Mouse (Mus musculus): ENCODE results near the gene Shcbp1l. TPM values are rescaled to one million over a fixed set of nuclear protein-coding genes. Genes with fewer than 3 reads are reported as not detected.
A peak's percentile ranks its signal among the peaks of the same experiment; 100 is the strongest.
"Not testable (repeated sequence)": the region's sequence is repeated elsewhere in the genome, so short reads cannot be mapped to it uniquely, and the experiment has no call there.

Gene Shcbp1l
- 0.21 TPM in 1 of 2 replicates, not detected in the other for polyA plus RNA-seq (2014; fragmentation: Nextera tagmentation; extraction: Ambion mirVana)

DNA sequence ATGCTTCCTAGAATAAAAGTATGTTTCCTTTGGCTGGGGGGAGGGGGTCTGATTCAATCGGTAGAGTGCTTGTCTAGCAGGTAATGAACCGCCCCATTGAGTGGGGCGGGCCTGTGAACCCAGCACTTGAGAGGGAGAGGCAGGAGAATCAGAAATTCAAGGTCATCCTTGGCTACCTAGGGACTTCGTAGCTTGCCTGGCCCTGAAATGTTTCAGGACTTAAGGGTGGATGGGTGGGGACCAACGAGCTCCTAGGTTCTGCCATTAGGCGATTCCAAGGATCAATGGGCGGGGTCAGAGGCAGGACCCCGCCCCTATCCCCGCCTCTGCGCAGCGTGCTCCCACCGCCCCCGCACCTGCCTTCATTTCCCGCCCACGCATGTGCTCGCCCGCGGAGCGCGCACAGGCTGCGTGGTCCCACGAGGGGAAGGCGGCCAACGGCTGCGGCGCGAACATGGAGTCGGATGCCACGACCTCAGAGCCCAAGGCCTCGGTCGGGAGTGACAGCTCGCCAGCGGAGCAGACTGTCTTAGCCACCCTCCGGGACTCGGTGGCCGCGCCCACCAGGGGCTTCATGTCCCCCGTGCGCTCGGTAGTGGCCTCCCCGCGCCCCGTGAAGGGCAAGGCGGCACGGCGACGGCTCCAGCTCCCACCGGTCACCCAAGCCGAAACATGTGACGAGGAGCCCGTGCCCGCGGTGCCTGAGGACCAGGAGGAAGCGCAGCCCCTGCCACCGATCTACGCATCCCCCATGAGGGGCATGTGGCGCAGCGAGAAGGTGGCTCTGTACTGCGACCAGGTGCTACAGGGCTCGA is at the start of gene Shcbp1l:
Gene Shcbp1l, plus strand, starts transcription at position 393 of the 815 bp plus-strand sequence.
- no peak within 1 kb of the TSS for H3K27ac ChIP-seq (ENCODE audit: low read depth, low read length)
- ATAC-seq (replicated peaks; ENCODE audit: insufficient number of reproducible peaks, low FRiP score, low TSS enrichment) = peak; percentile 83
- H3K27me3 ChIP-seq (ENCODE audit: control insufficient read depth, insufficient read depth, low read length) = peaks cover 11% of the 10 kb centered on the region
- WGBS (ENCODE audit: insufficient replicate concordance) = 2% methylated on average over 59 of the region's 60 CpGs
- H3K9ac ChIP-seq (ENCODE audit: low read depth, low read length) = peak within 1 kb of the TSS; percentile 61
- peaks cover 2% of the 10 kb centered on the region; the same call in 1 of the 2 replicates for H3K4me1 ChIP-seq (ENCODE audit: control insufficient read depth, insufficient read depth, low read length)
- no peaks in the 10 kb centered on the region for H3K36me3 ChIP-seq (ENCODE audit: control insufficient read depth, insufficient read depth, low read length)
- H3K9me3 ChIP-seq (replicated peaks; ENCODE audit: control insufficient read depth, low read length) = no peaks in the 10 kb centered on the region
- peak within 1 kb of the TSS; percentile 98 for H3K4me2 ChIP-seq
- H3K4me3 ChIP-seq (ENCODE audit: low read depth, low read length) = peak within 1 kb of the TSS; percentile 59

DNA sequence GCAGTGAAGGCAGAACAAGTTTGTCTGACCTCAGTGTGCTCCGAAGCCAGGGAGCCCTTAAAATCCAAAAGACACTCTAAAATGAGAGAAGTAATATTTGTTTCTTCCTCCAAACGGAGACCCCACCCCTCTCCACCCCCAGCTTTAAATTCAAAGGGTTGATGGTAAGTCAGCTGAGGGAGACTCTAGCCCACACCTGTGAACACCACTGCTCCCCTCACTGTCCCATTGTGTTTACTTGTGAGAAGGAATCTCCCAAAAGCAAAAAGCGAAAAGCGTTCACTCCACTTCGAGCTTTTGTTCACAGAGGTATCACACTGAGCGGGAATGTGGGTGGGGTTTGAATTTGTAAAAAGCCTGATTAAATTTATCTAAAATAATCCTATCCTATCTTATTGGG is 48.5 kb upstream of the Shcbp1l start:
- H3K27me3 ChIP-seq (ENCODE audit: control insufficient read depth, insufficient read depth, low read length) = no peaks in the 10 kb centered on the region
- no peaks in the 10 kb centered on the region for H3K9me3 ChIP-seq (replicated peaks; ENCODE audit: control insufficient read depth, low read length)
- no peak overlapping the region for H3K27ac ChIP-seq (ENCODE audit: low read depth, low read length)
- ATAC-seq (replicated peaks; ENCODE audit: insufficient number of reproducible peaks, low FRiP score, low TSS enrichment) = no peak
- 39% methylated on average over 6 of the region's 6 CpGs for WGBS (ENCODE audit: insufficient replicate concordance)
- H3K4me2 ChIP-seq = no peak overlapping the region
- no peak overlapping the region for H3K4me3 ChIP-seq (ENCODE audit: low read depth, low read length)
- H3K9ac ChIP-seq (ENCODE audit: low read depth, low read length) = no peak overlapping the region
- H3K36me3 ChIP-seq (ENCODE audit: control insufficient read depth, insufficient read depth, low read length) = no peaks in the 10 kb centered on the region
- no peaks in the 10 kb centered on the region for H3K4me1 ChIP-seq (ENCODE audit: control insufficient read depth, insufficient read depth, low read length)

DNA sequence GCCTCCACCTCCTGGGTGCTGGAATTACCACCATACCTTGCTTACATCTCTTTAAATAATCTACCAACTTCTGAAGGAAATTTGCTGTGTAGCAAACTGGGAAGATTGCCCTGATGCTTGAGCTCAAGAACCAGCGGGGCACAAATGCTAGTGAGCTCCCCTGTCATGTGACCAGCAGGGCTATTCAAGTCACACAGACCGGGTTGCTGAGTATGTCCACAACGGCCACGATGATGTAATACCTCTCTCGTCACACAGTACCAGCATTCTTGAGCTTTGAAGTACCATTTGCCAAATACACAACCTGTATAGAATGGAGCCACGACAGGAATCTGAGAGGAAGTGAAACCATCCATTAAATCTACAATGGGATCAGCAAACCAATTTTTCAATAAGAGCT is 46.4 kb upstream of the Shcbp1l start:
- H3K27me3 ChIP-seq (ENCODE audit: control insufficient read depth, insufficient read depth, low read length) = no peaks in the 10 kb centered on the region
- no peak overlapping the region for H3K9ac ChIP-seq (ENCODE audit: low read depth, low read length)
- no peaks in the 10 kb centered on the region for H3K36me3 ChIP-seq (ENCODE audit: control insufficient read depth, insufficient read depth, low read length)
- no peak overlapping the region for H3K4me2 ChIP-seq
- WGBS (ENCODE audit: insufficient replicate concordance) = 62% methylated on average over 6 of the region's 6 CpGs
- no peaks in the 10 kb centered on the region for H3K9me3 ChIP-seq (replicated peaks; ENCODE audit: control insufficient read depth, low read length)
- no peak overlapping the region for H3K27ac ChIP-seq (ENCODE audit: low read depth, low read length)
- H3K4me1 ChIP-seq (ENCODE audit: control insufficient read depth, insufficient read depth, low read length) = no peaks in the 10 kb centered on the region
- H3K4me3 ChIP-seq (ENCODE audit: low read depth, low read length) = no peak overlapping the region
- ATAC-seq (replicated peaks; ENCODE audit: insufficient number of reproducible peaks, low FRiP score, low TSS enrichment) = no peak

- Histone ChIP-seq H3K9me3 (replicated peaks; ENCODE audit: control insufficient read depth, low read length) (no peaks in the 10 kb centered on the region), H3K4me1 (ENCODE audit: control insufficient read depth, insufficient read depth, low read length) (no peaks in the 10 kb centered on the region), H3K9ac (ENCODE audit: low read depth, low read length) (no peak overlapping the region), H3K4me3 (ENCODE audit: low read depth, low read length) (no peak overlapping the region), H3K4me2 (no peak overlapping the region), H3K27me3 (ENCODE audit: control insufficient read depth, insufficient read depth, low read length) (no peaks in the 10 kb centered on the region), H3K36me3 (ENCODE audit: control insufficient read depth, insufficient read depth, low read length) (no peaks in the 10 kb centered on the region), H3K27ac (ENCODE audit: low read depth, low read length) (no peak overlapping the region)
- 78% methylated on average over 5 of the region's 5 CpGs for WGBS (ENCODE audit: insufficient replicate concordance)
- ATAC-seq (replicated peaks; ENCODE audit: insufficient number of reproducible peaks, low FRiP score, low TSS enrichment) = no peak
Measured at GRCm38 (mm10) chr1:153379832-153380231, 45.1 kb upstream of the Shcbp1l start.

DNA sequence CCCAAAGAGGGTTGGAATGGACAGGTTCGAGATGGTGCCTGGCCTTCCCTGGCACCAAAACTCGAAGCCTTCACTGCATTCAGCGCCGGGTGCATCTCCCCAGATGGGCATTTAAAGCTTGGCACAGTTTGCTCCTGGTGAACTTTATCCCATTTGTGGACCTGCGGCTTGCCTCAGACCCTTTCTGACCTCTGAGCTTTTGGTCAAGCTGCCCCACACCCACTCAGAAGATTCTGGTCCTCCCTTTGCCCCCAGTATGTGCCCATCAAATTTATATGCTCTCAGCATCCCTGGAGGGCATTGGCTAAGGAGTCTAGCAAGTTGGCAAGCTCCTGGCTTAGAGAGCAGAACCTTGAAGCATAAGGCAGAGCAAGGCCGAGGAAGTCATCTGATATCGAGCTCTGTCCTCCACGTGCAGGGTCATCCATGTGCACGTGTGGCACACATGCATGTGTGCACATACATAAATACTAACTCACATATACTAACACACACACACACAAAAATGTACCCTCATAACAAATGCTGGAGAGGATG is 44.1 kb upstream of the Shcbp1l start:
- Histone ChIP-seq H3K4me2 (no peak overlapping the region), H3K27ac (ENCODE audit: low read depth, low read length) (no peak overlapping the region), H3K4me3 (ENCODE audit: low read depth, low read length) (no peak overlapping the region), H3K9ac (ENCODE audit: low read depth, low read length) (no peak overlapping the region), H3K36me3 (ENCODE audit: control insufficient read depth, insufficient read depth, low read length) (no peaks in the 10 kb centered on the region), H3K4me1 (ENCODE audit: control insufficient read depth, insufficient read depth, low read length) (no peaks in the 10 kb centered on the region), H3K27me3 (ENCODE audit: control insufficient read depth, insufficient read depth, low read length) (no peaks in the 10 kb centered on the region), H3K9me3 (replicated peaks; ENCODE audit: control insufficient read depth, low read length) (no peaks in the 10 kb centered on the region)
- 86% methylated on average over 9 of the region's 9 CpGs for WGBS (ENCODE audit: insufficient replicate concordance)
- no peak for ATAC-seq (replicated peaks; ENCODE audit: insufficient number of reproducible peaks, low FRiP score, low TSS enrichment)

GRCm38 (mm10) chr1:153385081-153385480 is 39.9 kb upstream of the Shcbp1l start:
- Histone ChIP-seq H3K9me3 (replicated peaks; ENCODE audit: control insufficient read depth, low read length) (no peaks in the 10 kb centered on the region), H3K4me2 (no peak overlapping the region), H3K27me3 (ENCODE audit: control insufficient read depth, insufficient read depth, low read length) (no peaks in the 10 kb centered on the region), H3K9ac (ENCODE audit: low read depth, low read length) (no peak overlapping the region), H3K4me1 (ENCODE audit: control insufficient read depth, insufficient read depth, low read length) (peaks cover 5% of the 10 kb centered on the region; the same call in 1 of the 2 replicates), H3K27ac (ENCODE audit: low read depth, low read length) (no peak overlapping the region), H3K4me3 (ENCODE audit: low read depth, low read length) (no peak overlapping the region), H3K36me3 (ENCODE audit: control insufficient read depth, insufficient read depth, low read length) (no peaks in the 10 kb centered on the region)
- WGBS (ENCODE audit: insufficient replicate concordance) = 59% methylated on average over 6 of the region's 6 CpGs
- ATAC-seq (replicated peaks; ENCODE audit: insufficient number of reproducible peaks, low FRiP score, low TSS enrichment) = no peak

DNA sequence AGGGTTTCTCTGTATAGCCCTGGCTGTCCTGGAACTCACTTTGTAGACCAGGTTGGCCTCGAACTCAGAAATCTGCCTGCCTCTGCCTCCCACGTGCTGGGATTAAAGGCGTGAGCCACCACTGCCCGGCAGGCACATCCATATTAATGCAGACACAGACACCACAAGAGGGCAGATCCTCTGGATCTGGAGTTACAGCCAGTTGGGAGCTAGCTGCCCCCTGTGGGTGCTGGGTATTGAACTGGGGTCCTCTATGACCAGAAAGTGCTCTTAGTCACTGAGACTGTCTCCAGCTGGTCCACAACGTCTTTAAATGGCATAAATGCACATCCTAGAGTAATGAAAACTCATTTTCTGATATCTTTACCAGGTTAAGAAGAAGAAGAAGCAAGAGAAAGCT is 39.3 kb upstream of the Shcbp1l start:
- not testable (repeated sequence) for H3K9me3 ChIP-seq (replicated peaks; ENCODE audit: control insufficient read depth, low read length); H3K36me3 ChIP-seq (ENCODE audit: control insufficient read depth, insufficient read depth, low read length); H3K4me2 ChIP-seq; H3K27ac ChIP-seq (ENCODE audit: low read depth, low read length); H3K4me3 ChIP-seq (ENCODE audit: low read depth, low read length); H3K4me1 ChIP-seq (ENCODE audit: control insufficient read depth, insufficient read depth, low read length); H3K27me3 ChIP-seq (ENCODE audit: control insufficient read depth, insufficient read depth, low read length); ATAC-seq (replicated peaks; ENCODE audit: insufficient number of reproducible peaks, low FRiP score, low TSS enrichment); H3K9ac ChIP-seq (ENCODE audit: low read depth, low read length)
- WGBS (ENCODE audit: insufficient replicate concordance) = 81% methylated on average over 5 of the region's 5 CpGs

DNA sequence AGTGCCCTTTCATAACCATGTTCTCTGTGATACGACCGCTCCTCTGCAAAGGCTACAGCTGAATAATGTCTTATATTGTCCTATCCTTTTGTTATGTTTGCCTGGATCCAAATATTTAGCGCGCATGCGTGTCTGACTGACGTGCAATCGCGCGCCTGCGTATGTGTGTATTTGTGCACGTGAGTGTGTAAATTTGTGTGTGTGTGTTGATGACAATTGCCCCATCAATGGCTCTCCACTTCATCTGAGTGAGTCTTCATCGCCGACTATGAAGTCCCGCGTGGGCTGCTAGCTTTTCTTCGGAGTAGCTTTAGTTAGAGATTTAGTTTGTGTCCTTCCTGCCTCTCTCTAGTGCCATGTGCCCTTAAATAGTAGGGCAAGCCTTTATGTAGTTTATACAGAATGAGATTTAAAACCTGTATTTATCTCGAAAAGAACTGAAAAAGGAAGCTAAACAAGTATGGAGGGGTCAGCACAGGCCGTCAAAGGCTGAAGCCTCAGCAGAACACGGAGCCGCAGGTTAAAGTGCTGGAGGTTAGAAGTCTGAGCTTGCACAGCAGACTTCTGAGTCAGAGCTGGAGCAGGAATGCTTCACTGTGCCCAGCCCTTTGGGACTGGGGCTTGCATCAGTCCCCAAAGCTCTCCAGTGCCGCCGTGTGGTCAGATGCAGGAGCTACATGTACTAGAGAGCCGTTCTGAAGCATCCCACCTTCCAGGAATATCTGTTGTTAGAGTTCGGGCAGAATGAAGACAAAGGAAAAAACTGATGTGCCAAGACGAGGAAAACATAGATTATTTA is 38.5 kb upstream of the Shcbp1l start:
- no peak overlapping the region for H3K27ac ChIP-seq (ENCODE audit: low read depth, low read length)
- no peak overlapping the region for H3K9ac ChIP-seq (ENCODE audit: low read depth, low read length)
- H3K4me2 ChIP-seq = no peak overlapping the region
- H3K36me3 ChIP-seq (ENCODE audit: control insufficient read depth, insufficient read depth, low read length) = no peaks in the 10 kb centered on the region
- 51% methylated on average over 25 of the region's 25 CpGs for WGBS (ENCODE audit: insufficient replicate concordance)
- no peak overlapping the region for H3K4me3 ChIP-seq (ENCODE audit: low read depth, low read length)
- no peaks in the 10 kb centered on the region for H3K27me3 ChIP-seq (ENCODE audit: control insufficient read depth, insufficient read depth, low read length)
- peaks cover 5% of the 10 kb centered on the region; the same call in 1 of the 2 replicates for H3K4me1 ChIP-seq (ENCODE audit: control insufficient read depth, insufficient read depth, low read length)
- H3K9me3 ChIP-seq (replicated peaks; ENCODE audit: control insufficient read depth, low read length) = no peaks in the 10 kb centered on the region
- ATAC-seq (replicated peaks; ENCODE audit: insufficient number of reproducible peaks, low FRiP score, low TSS enrichment) = peak; percentile 42; the same call in 1 of the 2 replicates

All from heart, embryonic 11.5 days (tissue).